Mouse (Mus musculus): ENCODE data around the gene Trip6. TPM values are rescaled to one million over a fixed set of nuclear protein-coding genes. Genes with fewer than 3 reads are reported as not detected.

The Trip6 gene
- polyA plus RNA-seq, 1 experiment from 2014 or later = 12.2 TPM

GRCm38 (mm10) chr5:137348482-137349383, 34.5 kb upstream of the Trip6 start:
- DNase-seq (ENCODE audit: low spot score) = no peak
- ATAC-seq (ENCODE audit: low FRiP score) = no peak
- peak overlapping the region; percentile 69 for H3K9ac ChIP-seq
- peak overlapping the region; percentile 61 for H3K4me3 ChIP-seq (replicated peaks; ENCODE audit: low read length)
- no peaks in the 10 kb centered on the region for H3K36me3 ChIP-seq (replicated peaks; ENCODE audit: control insufficient read depth, insufficient read depth)
- peaks cover 19% of the 10 kb centered on the region for H3K27me3 ChIP-seq (ENCODE audit: control insufficient read depth, insufficient read depth, low read length)
- peak overlapping the region; percentile 95 for H3K4me2 ChIP-seq (replicated peaks)
- H3K4me1 ChIP-seq (replicated peaks; ENCODE audit: control insufficient read depth, insufficient read depth, low read length) = peaks cover 19% of the 10 kb centered on the region
- H3K27ac ChIP-seq = no peak overlapping the region
- 1% methylated on average over 33 of the region's 33 CpGs for WGBS
- no peaks in the 10 kb centered on the region for H3K9me3 ChIP-seq (ENCODE audit: control insufficient read depth, low read length)

DNA sequence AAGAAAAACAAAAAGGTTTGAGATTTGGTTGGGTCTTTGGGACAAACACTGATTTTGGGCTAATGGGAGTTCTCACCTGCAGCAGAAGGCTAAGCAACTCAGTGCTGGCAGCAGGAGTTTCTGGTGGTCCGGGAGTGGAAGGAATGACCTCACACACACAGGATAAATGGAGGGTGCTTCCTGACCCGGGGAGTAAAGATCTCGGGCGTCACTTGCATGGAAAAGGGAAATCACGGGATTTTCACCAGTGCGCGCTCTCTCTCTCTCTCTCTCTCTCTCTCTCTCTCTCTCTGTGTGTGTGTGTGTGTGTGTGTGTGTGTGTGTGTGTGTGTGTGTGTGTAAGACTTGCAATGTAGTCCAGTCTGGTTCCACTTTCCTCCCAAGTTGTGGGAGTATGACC, 33.7 kb upstream of the Trip6 start:
- ATAC-seq (ENCODE audit: low FRiP score) = no peak
- Histone ChIP-seq H3K9me3 (ENCODE audit: control insufficient read depth, low read length) (no peaks in the 10 kb centered on the region), H3K4me1 (replicated peaks; ENCODE audit: control insufficient read depth, insufficient read depth, low read length) (peaks cover 19% of the 10 kb centered on the region), H3K36me3 (replicated peaks; ENCODE audit: control insufficient read depth, insufficient read depth) (no peaks in the 10 kb centered on the region), H3K27ac (no peak overlapping the region), H3K9ac (no peak overlapping the region), H3K27me3 (ENCODE audit: control insufficient read depth, insufficient read depth, low read length) (peaks cover 19% of the 10 kb centered on the region), H3K4me3 (replicated peaks; ENCODE audit: low read length) (no peak overlapping the region), H3K4me2 (replicated peaks) (no peak overlapping the region)
- DNase-seq (ENCODE audit: low spot score) = no peak
- WGBS = 29% methylated on average over 7 of the region's 7 CpGs

DNA sequence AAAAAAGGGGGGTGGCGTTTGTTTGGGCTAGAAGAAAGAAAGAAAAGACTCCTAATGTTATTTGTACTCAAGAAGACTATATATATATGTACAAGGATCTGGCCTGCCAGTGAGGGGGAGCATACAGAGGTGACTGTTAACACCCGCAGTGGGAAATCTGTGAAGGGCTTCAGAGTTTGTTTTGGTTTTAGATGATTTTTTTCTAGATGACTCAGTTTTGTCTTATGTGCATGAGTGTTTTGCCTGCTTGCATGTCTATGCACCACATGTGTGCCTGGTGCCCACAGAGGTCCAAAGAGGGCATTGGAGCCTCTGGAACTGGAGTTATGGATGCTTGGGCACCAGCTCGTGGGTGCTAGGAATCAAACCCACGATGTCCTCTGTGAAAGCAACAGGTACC, 32.8 kb upstream of the Trip6 start:
- no peak overlapping the region for H3K4me2 ChIP-seq (replicated peaks)
- H3K4me3 ChIP-seq (replicated peaks; ENCODE audit: low read length) = no peak overlapping the region
- no peak overlapping the region for H3K9ac ChIP-seq
- H3K36me3 ChIP-seq (replicated peaks; ENCODE audit: control insufficient read depth, insufficient read depth) = no peaks in the 10 kb centered on the region
- WGBS = 84% methylated on average over 4 of the region's 4 CpGs
- ATAC-seq (ENCODE audit: low FRiP score) (no peak), DNase-seq (ENCODE audit: low spot score) (no peak)
- H3K27ac ChIP-seq = no peak overlapping the region
- peaks cover 19% of the 10 kb centered on the region for H3K4me1 ChIP-seq (replicated peaks; ENCODE audit: control insufficient read depth, insufficient read depth, low read length)
- H3K27me3 ChIP-seq (ENCODE audit: control insufficient read depth, insufficient read depth, low read length) = peaks cover 19% of the 10 kb centered on the region
- H3K9me3 ChIP-seq (ENCODE audit: control insufficient read depth, low read length) = no peaks in the 10 kb centered on the region

- no peak overlapping the region for H3K4me2 ChIP-seq (replicated peaks)
- ATAC-seq (ENCODE audit: low FRiP score) = no peak
- WGBS = 79% methylated on average over 1 of the region's 1 CpGs
These were observed 32.2 kb upstream of the Trip6 start for GRCm38 (mm10) chr5:137346388-137346787.

DNA sequence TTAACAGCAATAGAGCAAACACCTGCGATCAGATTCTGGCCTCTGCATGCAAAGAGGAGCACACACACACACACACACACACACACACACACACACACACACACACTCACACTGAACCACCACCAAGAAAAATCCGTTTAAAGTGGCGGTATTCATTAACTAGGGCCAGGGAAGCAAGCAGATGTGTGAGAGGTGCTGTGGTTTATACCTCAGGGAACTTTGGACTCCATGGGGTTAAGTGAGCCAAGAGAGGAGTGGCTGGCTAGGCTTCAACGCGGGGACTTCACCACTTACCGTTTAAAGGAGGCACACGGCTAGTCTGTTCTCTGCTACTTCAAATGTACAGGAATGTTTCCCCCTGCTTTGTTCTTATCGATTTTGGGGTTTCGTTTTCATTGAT, 31.6 kb upstream of the Trip6 start:
- H3K9me3 ChIP-seq (ENCODE audit: control insufficient read depth, low read length) = no peaks in the 10 kb centered on the region
- peaks cover 19% of the 10 kb centered on the region for H3K4me1 ChIP-seq (replicated peaks; ENCODE audit: control insufficient read depth, insufficient read depth, low read length)
- 30% methylated on average over 9 of the region's 9 CpGs for WGBS
- no peaks in the 10 kb centered on the region for H3K36me3 ChIP-seq (replicated peaks; ENCODE audit: control insufficient read depth, insufficient read depth)
- no peak overlapping the region for H3K4me3 ChIP-seq (replicated peaks; ENCODE audit: low read length)
- no peak overlapping the region for H3K27ac ChIP-seq
- no peak overlapping the region for H3K9ac ChIP-seq
- no peak overlapping the region for H3K4me2 ChIP-seq (replicated peaks)
- ATAC-seq (ENCODE audit: low FRiP score) (no peak), DNase-seq (ENCODE audit: low spot score) (no peak)
- peaks cover 16% of the 10 kb centered on the region for H3K27me3 ChIP-seq (ENCODE audit: control insufficient read depth, insufficient read depth, low read length)

More at GRCm38 (mm10) chr5:137346388-137346787, 32.2 kb upstream of the Trip6 start:
- no peak overlapping the region for H3K4me3 ChIP-seq (replicated peaks; ENCODE audit: low read length)
- no peaks in the 10 kb centered on the region for H3K9me3 ChIP-seq (ENCODE audit: control insufficient read depth, low read length)
- no peaks in the 10 kb centered on the region for H3K36me3 ChIP-seq (replicated peaks; ENCODE audit: control insufficient read depth, insufficient read depth)
- peaks cover 19% of the 10 kb centered on the region for H3K27me3 ChIP-seq (ENCODE audit: control insufficient read depth, insufficient read depth, low read length)
- no peak overlapping the region for H3K27ac ChIP-seq
- H3K9ac ChIP-seq = no peak overlapping the region
- no peak for DNase-seq (ENCODE audit: low spot score)
- peaks cover 19% of the 10 kb centered on the region for H3K4me1 ChIP-seq (replicated peaks; ENCODE audit: control insufficient read depth, insufficient read depth, low read length)

- Histone ChIP-seq H3K27me3 (ENCODE audit: control insufficient read depth, insufficient read depth, low read length) (no peaks in the 10 kb centered on the region), H3K9ac (no peak overlapping the region), H3K27ac (no peak overlapping the region), H3K9me3 (ENCODE audit: control insufficient read depth, low read length) (no peaks in the 10 kb centered on the region), H3K4me2 (replicated peaks) (no peak overlapping the region), H3K4me3 (replicated peaks; ENCODE audit: low read length) (no peak overlapping the region), H3K4me1 (replicated peaks; ENCODE audit: control insufficient read depth, insufficient read depth, low read length) (peaks cover 18% of the 10 kb centered on the region), H3K36me3 (replicated peaks; ENCODE audit: control insufficient read depth, insufficient read depth) (no peaks in the 10 kb centered on the region)
- no peak for DNase-seq (ENCODE audit: low spot score)
- ATAC-seq (ENCODE audit: low FRiP score) = no peak
These were observed 29.7 kb upstream of the Trip6 start for GRCm38 (mm10) chr5:137343869-137344268.

DNA sequence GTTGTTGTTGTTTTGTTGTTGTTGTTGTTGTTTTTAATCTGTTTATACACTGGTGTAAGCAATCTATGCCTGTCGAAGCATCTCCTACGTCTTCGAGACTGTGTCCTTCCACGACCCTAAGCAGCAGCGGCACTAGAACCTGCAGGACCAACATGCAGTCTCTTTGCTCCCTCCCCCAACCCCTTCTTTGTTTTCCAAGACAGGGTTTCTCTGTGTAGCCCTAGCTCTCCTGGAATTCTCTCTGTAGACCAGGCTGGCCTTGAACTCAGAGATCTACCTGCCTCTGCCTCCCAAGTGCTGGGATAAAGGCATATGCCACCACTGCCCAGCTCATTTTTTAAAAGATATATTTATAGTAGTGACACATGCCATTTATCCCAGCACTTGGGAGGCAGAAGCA, 29.2 kb upstream of the Trip6 start:
- ATAC-seq (ENCODE audit: low FRiP score) (no peak), DNase-seq (ENCODE audit: low spot score) (no peak)
- no peak overlapping the region for H3K9ac ChIP-seq
- H3K36me3 ChIP-seq (replicated peaks; ENCODE audit: control insufficient read depth, insufficient read depth) = no peaks in the 10 kb centered on the region
- 97% methylated on average over 5 of the region's 5 CpGs for WGBS
- peaks cover 16% of the 10 kb centered on the region for H3K4me1 ChIP-seq (replicated peaks; ENCODE audit: control insufficient read depth, insufficient read depth, low read length)
- H3K4me3 ChIP-seq (replicated peaks; ENCODE audit: low read length) = no peak overlapping the region
- no peak overlapping the region for H3K4me2 ChIP-seq (replicated peaks)
- H3K27ac ChIP-seq = no peak overlapping the region
- no peaks in the 10 kb centered on the region for H3K9me3 ChIP-seq (ENCODE audit: control insufficient read depth, low read length)
- no peaks in the 10 kb centered on the region for H3K27me3 ChIP-seq (ENCODE audit: control insufficient read depth, insufficient read depth, low read length)

- peaks cover 18% of the 10 kb centered on the region for H3K4me1 ChIP-seq (replicated peaks; ENCODE audit: control insufficient read depth, insufficient read depth, low read length)
- DNase-seq (ENCODE audit: low spot score) (no peak), ATAC-seq (ENCODE audit: low FRiP score) (no peak)
- H3K27ac ChIP-seq = no peak overlapping the region
- no peaks in the 10 kb centered on the region for H3K36me3 ChIP-seq (replicated peaks; ENCODE audit: control insufficient read depth, insufficient read depth)
- no peak overlapping the region for H3K9ac ChIP-seq
- no peak overlapping the region for H3K4me2 ChIP-seq (replicated peaks)
- H3K27me3 ChIP-seq (ENCODE audit: control insufficient read depth, insufficient read depth, low read length) = no peaks in the 10 kb centered on the region
- WGBS = 83% methylated on average over 7 of the region's 7 CpGs
- H3K9me3 ChIP-seq (ENCODE audit: control insufficient read depth, low read length) = no peaks in the 10 kb centered on the region
- no peak overlapping the region for H3K4me3 ChIP-seq (replicated peaks; ENCODE audit: low read length)
These were observed 28.3 kb upstream of the Trip6 start for GRCm38 (mm10) chr5:137342407-137343012.

GRCm38 (mm10) chr5:137340222-137340621, 26.0 kb upstream of the Trip6 start:
- Histone ChIP-seq H3K36me3 (replicated peaks; ENCODE audit: control insufficient read depth, insufficient read depth) (no peaks in the 10 kb centered on the region), H3K4me3 (replicated peaks; ENCODE audit: low read length) (no peak overlapping the region), H3K27ac (peak overlapping the region; percentile 91), H3K9ac (peak overlapping the region; percentile 62), H3K4me1 (replicated peaks; ENCODE audit: control insufficient read depth, insufficient read depth, low read length) (peaks cover 18% of the 10 kb centered on the region), H3K9me3 (ENCODE audit: control insufficient read depth, low read length) (no peaks in the 10 kb centered on the region), H3K4me2 (replicated peaks) (peak overlapping the region; percentile 87), H3K27me3 (ENCODE audit: control insufficient read depth, insufficient read depth, low read length) (no peaks in the 10 kb centered on the region)
- no peak for ATAC-seq (ENCODE audit: low FRiP score)
- WGBS = 76% methylated on average over 6 of the region's 6 CpGs
- no peak for DNase-seq (ENCODE audit: low spot score)
